Mouse (Mus musculus) layer of hippocampus, adult 9-10 months (tissue): ENCODE measurements around the gene Ppp1r12b.
A peak's percentile ranks its signal among the peaks of the same experiment; 100 is the strongest.
"Not testable (repeated sequence)": the region's sequence is repeated elsewhere in the genome, so short reads cannot be mapped to it uniquely, and the experiment has no call there.

Experiments used
- DNase-seq: peaks from one replicate; pipeline ENCODE4 v3.0.0; 2022; ENCODE audit warnings: low spot score

Ppp1r12b gene

GRCm38 (mm10) chr1:134851211-134851610 lies 104.5 kb downstream of the Ppp1r12b start:
- DNase-seq: no peak

DNA sequence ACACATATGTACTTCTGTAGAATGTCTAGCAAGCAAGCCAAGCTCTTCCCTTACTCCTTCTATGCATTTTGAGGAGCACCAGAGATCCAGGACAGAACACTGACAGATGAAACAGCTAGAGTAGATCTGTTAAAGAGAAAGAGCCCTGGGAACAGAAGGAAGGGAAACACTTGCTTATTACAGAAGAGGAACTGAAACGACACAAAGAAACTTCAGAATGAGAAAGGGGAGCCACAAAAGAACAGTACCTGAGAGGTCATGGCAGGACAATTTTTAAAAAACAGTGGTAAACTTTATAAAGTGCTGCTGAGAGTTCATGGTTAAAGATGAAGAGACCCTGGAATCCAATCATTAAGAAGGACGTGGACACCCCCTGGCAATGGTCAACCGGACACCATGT lies 105.4 kb downstream of the Ppp1r12b start:
- DNase-seq: no peak

DNA sequence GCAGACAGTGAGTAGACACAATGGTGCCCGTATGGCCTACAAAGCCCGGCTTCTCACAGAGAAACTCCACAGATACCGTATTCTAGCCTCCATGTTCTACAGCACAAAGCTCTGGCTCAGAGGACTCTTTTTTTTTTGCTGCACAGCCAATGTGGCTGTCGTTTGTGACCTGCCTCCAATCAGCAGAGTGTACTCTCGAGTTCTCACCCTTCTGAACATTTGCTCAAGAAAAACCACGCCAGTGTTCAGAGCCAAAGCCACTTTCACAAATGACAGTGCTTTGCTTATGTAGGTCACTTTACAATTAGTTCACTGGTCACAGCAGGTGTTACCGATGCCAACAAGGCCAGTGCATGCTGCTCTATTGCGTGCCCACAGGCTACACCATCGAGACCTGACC lies 107.9 kb downstream of the Ppp1r12b start:
- no peak for DNase-seq

- DNase-seq: no peak
Measured at GRCm38 (mm10) chr1:134846295-134846988, 109.3 kb downstream of the Ppp1r12b start.

GRCm38 (mm10) chr1:134843369-134843768 lies 112.4 kb downstream of the Ppp1r12b start:
- DNase-seq: no peak

DNA sequence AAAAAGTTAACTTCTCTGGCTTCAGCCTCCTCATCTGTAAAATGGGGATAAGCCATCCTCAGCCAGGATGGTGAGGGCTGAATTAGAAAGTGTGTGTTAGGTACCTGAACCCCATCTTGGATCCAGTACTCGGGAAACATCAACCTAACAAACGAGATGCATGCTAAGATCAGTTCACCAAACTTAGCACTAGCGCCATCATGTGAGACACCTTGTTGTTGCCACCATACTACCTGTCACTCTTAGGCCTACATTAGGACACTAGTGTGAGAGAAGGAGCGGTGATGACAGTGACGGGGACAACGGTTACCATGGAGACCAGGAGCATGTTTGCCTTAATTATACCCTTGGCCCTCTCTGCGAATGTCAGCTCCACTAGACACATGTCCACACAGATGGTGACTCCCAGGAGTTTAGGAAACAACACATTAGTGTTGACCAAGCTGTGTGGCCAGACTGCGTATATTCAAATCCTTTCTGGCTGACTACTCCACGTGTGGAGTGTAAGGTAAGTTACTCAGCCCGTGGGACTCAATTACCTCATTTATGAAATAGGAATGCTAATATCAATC lies 118.7 kb downstream of the Ppp1r12b start:
- DNase-seq: no peak

DNA sequence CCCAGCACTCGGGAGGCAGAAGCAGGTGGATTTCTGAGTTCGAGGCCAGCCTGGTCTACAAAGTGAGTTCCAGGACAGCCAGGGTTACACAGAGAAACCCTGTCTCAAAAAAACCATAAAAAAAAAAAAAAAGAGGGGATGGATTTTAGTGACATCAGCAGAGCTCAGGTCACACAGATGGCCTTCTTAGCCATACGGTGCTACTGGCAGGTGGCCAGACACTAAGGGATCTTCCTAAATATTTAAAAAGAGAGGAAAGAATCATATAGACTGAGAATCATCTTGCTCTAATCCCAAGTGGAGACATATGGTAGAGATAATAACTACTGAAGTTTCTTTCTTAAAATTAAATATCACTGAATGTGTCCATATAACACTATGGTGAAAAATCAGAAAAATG lies 124.9 kb downstream of the Ppp1r12b start:
- DNase-seq: not testable (repeated sequence)

GRCm38 (mm10) chr1:134829635-134830034 lies 126.1 kb downstream of the Ppp1r12b start:
- peak; percentile 21 for DNase-seq

GRCm38 (mm10) chr1:134824896-134825295 lies 130.8 kb downstream of the Ppp1r12b start:
- DNase-seq: no peak

DNA sequence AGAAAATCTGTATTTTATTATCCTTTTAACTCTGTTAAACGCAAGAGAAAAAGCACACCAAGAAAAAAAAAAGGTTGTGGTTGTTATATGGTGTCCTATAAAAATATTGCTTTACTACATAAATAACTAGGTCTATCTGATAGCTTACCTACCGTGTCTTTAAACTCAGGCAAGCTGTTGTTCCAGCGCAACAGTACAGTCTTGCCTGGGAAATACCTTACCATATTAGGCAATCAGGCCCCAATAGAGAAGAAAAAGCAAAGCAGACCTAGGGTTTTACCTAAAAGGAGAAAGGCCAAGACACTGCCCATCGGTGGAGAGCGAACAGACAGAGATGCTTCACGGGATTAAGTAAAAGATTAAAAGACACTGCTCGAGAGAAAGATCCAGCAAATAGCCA lies 131.9 kb downstream of the Ppp1r12b start:
- no peak for DNase-seq

DNA sequence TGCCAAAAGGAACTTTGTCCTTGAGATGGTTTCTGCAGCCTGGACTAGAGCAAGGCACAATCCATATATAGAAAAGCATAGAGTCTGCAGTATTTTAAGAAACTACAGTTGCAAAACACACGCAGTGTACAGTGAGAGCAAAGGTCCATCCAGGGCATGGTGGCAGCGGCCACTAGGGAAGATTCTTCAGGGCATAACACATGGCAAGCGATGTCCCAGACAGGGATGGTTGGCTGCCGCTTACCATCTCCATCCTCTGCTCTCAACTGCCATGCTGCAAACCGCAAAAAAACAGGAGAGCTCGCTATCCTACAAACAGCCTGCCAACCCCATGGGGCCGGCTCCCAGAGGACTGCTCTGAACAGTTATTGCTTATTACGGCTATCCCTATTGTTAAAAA lies 132.4 kb downstream of the Ppp1r12b start:
- DNase-seq: no peak

GRCm38 (mm10) chr1:134820882-134821281 lies 134.9 kb downstream of the Ppp1r12b start:
- no peak for DNase-seq

DNA sequence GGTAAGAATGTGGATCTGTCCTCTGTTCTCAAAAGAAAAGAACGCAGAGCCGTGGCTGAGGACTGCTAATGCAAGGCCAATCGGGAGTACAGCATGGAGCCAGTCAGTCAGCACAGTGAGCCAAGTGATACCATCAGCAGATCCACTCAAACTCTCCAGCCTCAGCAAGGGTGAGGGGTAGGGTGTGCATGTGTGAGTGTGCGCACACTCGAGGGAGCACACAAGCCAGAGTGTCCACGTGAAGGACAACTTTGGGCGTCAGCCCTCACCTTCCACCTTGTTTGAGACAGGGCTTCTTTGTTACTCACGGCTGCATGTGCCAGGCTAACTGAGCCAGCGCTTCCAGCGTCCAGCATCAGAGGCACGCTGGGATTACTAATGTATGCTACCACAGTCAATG lies 136.5 kb downstream of the Ppp1r12b start:
- DNase-seq: no peak

- DNase-seq: no peak
Measured at GRCm38 (mm10) chr1:134818716-134819115, 137.0 kb downstream of the Ppp1r12b start.

- DNase-seq: no peak
Measured at GRCm38 (mm10) chr1:134817916-134818595, 137.7 kb downstream of the Ppp1r12b start.

- no peak for DNase-seq
Measured at GRCm38 (mm10) chr1:134817120-134817519, 138.6 kb downstream of the Ppp1r12b start.

GRCm38 (mm10) chr1:134816617-134817016 lies 139.1 kb downstream of the Ppp1r12b start:
- DNase-seq: no peak

DNA sequence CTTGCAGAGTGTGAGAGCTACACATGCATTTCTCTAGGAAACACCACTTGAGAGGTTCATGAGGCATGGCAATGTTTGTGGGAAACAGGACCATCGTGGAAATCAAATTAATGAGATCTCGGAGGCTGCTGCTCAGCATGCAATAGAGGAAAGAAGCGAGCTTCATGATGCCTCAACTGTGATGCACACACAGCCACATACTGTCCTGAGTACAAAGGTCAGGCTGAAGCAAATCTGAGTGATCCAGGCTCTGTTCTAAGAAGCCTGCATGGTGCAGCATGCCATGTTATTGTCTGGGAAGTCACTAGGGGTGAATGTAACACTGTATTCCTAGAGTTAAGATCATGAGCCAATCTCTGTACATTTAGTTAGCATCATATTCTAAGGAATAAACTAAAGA lies 140.0 kb downstream of the Ppp1r12b start:
- DNase-seq: no peak

GRCm38 (mm10) chr1:134805471-134805870 lies 150.3 kb downstream of the Ppp1r12b start:
- no peak for DNase-seq

DNA sequence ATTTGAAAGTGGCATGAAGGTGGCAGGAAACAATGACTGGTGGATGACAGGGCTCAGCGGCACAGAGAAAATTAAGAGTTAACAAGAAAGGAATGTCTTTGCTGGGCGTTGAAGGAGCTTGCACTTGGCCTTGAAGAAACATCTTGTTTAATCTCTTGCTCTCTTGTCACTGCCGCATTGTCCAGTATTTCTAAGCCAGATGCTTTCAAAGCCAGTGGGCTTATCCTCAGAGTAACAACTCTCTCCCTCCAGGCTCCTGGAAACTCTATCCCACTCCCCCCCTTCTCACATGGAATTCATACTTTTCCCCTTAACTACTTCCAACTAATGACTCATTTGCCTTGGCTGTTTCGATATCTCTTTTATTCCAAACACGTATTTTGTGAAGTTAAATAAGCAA lies 151.4 kb downstream of the Ppp1r12b start:
- DNase-seq: no peak

- DNase-seq: no peak
Measured at GRCm38 (mm10) chr1:134803286-134804117, 152.2 kb downstream of the Ppp1r12b start.

DNA sequence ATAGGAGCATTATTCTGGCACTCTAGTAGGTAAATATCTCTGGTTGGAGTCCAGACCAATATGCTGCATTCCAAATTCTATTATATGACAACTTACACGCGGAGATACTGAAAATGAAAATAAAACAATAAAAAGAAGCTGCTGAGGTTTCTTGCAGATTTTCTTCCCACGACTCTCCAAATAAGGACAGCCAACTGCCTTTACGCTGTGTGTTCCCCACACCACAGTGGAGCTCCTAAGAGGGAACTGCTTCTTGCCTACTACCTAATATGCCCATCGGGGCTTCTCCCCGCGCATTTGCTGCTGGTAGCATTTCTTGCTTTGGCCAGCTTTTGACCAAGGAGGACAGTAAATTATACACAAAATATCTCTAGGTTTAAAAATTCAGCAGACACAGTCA lies 154.0 kb downstream of the Ppp1r12b start:
- DNase-seq: no peak

- DNase-seq: no peak
Measured at GRCm38 (mm10) chr1:134796536-134796935, 159.2 kb downstream of the Ppp1r12b start.
